Mouse (Mus musculus) embryonic facial prominence, embryonic 14.5 days (tissue): ENCODE measurements around the gene Ankrd13a. TPM values are rescaled to one million over a fixed set of nuclear protein-coding genes. Genes with fewer than 3 reads are reported as not detected.

ENCODE experiments used
- ATAC-seq: fragments of 200-750 bp; cut with Nextera tagmentation; 2 replicates; pipeline ENCODE4 v1.8.0; 2017; ENCODE audit warnings: low read depth, moderate number of reproducible peaks, moderate TSS enrichment
- DNase-seq: peaks from one replicate; pipeline ENCODE4 v3.0.0-alpha.2; 2015; ENCODE audit warnings: low spot score
- H3K27ac ChIP-seq: fragments of 300-500 bp; sonication (generic); replicated peaks from 2 replicates; pipeline ENCODE4 v1.5.1; 2014; ENCODE audit warnings: low read depth, mild to moderate bottlenecking, low read length, moderate library complexity
- H3K27me3 ChIP-seq: fragments of 300-500 bp; sonication (generic); replicated peaks from 2 replicates; pipeline ENCODE4 v1.6.1; 2014; ENCODE audit warnings: low read length; ENCODE audit not compliant: control insufficient read depth, insufficient read depth
- H3K36me3 ChIP-seq: fragments of 300-500 bp; sonication (generic); 2 replicates; pipeline ENCODE4 v1.6.1; 2014; ENCODE audit warnings: low read length, mixed read lengths; ENCODE audit not compliant: control insufficient read depth, insufficient read depth
- H3K4me1 ChIP-seq: fragments of 300-500 bp; sonication (generic); 2 replicates; pipeline ENCODE4 v1.6.1; 2014; ENCODE audit warnings: antibody characterized with exemption, low read length; ENCODE audit not compliant: control insufficient read depth, insufficient read depth
- H3K4me2 ChIP-seq: fragments of 300-500 bp; sonication (generic); 2 replicates; pipeline ENCODE4 v1.6.1; 2014; ENCODE audit warnings: low read depth, mild to moderate bottlenecking, low read length, moderate library complexity, mixed read lengths
- H3K4me3 ChIP-seq: fragments of 300-500 bp; sonication (generic); 2 replicates; pipeline ENCODE4 v1.5.1; 2014; ENCODE audit warnings: low read depth, mild to moderate bottlenecking, low read length
- H3K9ac ChIP-seq: fragments of 300-500 bp; sonication (generic); 2 replicates; pipeline ENCODE4 v1.6.1; 2014; ENCODE audit warnings: low read depth, mild to moderate bottlenecking, low read length, moderate library complexity, mixed read lengths
- H3K9me3 ChIP-seq: fragments of 300-500 bp; sonication (generic); 2 replicates; pipeline ENCODE4 v1.6.1; 2016; ENCODE audit warnings: low read length; ENCODE audit not compliant: control insufficient read depth
- WGBS: fragments of 180-500 bp; shearing (Covaris S2); extraction: QIAGEN DNeasy Blood & Tissue Kit; methylation state at CpG from one replicate; pipeline ENCODE4 v1.1.7; 2014; 5-methylcytosine and 5-hydroxymethylcytosine counted together
- polyA plus RNA-seq: library from polyadenylated mRNA; unstranded; fragments of >200 nt; fragmentation: Nextera tagmentation; extraction: Ambion mirVana; gene quantifications from 2 replicates; pipeline ENCODE4 v1.2.1, GENCODE M21; 2014

The Ankrd13a gene
- polyA plus RNA-seq, 1 experiment from 2014 or later = 61.4 TPM

DNA sequence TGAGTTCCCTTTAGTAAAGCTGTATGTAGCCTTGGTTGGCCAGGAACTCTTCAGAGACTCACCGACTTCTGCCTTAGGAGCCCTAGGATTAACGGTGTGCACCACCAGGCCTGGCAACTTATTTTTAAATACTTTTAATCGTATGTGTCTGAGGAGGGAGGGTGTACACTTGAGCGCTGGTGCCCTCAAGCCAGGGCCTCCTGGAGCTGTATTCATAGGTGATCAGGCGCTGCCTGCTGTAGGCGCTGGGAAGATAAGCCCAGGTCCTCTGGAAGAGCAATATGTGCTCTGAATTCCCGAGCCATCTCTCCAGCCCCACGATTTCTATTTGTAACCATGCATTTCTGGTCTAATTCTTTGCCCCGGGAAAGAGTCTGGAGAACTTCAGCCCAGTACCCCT lies 32.6 kb downstream of the Ankrd13a start:
- H3K27ac ChIP-seq = peak overlapping the region; percentile 58
- no peak overlapping the region for H3K9ac ChIP-seq
- H3K4me1 ChIP-seq = no peaks in the 10 kb centered on the region; the same call in 1 of the 2 replicates
- no peak overlapping the region for H3K4me3 ChIP-seq
- H3K36me3 ChIP-seq = peaks cover 62% of the 10 kb centered on the region
- ATAC-seq (peak; percentile 3; the same call in 1 of the 2 replicates), DNase-seq (no peak)
- 46% methylated on average over 9 of the region's 9 CpGs for WGBS
- no peaks in the 10 kb centered on the region for H3K9me3 ChIP-seq
- no peaks in the 10 kb centered on the region for H3K27me3 ChIP-seq
- H3K4me2 ChIP-seq = no peak overlapping the region

DNA sequence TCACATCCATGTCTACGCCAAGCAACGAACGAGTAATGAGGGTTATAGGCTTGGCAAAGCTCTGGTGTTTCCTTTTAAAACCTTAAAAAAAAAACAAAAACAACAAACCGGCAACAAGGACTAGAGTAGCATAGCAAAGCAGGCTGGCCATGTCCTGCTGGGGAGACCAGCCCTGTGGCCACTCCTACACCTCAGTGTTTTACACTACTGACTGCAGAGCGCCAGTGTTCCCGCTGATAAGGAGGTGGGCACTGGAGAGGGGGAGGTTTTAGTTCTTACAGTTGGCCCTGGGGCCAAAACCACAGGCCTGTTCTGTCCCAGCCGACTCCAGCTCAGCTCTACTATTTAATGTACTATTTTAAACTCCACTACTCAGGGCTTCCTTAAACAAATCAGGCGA lies 33.0 kb downstream of the Ankrd13a start:
- peak; percentile 48 for ATAC-seq
- no peaks in the 10 kb centered on the region for H3K27me3 ChIP-seq
- H3K9me3 ChIP-seq = no peaks in the 10 kb centered on the region
- peak; percentile 24 for DNase-seq
- WGBS = 23% methylated on average over 8 of the region's 8 CpGs
- H3K27ac ChIP-seq = peak overlapping the region; percentile 58
- H3K4me1 ChIP-seq = no peaks in the 10 kb centered on the region; the same call in 1 of the 2 replicates
- no peak overlapping the region for H3K9ac ChIP-seq
- peaks cover 58% of the 10 kb centered on the region for H3K36me3 ChIP-seq
- H3K4me2 ChIP-seq = 0 out of 2 replicates have a peak overlapping the region, but pooled peaks have one; percentile 10
- no peak overlapping the region for H3K4me3 ChIP-seq

DNA sequence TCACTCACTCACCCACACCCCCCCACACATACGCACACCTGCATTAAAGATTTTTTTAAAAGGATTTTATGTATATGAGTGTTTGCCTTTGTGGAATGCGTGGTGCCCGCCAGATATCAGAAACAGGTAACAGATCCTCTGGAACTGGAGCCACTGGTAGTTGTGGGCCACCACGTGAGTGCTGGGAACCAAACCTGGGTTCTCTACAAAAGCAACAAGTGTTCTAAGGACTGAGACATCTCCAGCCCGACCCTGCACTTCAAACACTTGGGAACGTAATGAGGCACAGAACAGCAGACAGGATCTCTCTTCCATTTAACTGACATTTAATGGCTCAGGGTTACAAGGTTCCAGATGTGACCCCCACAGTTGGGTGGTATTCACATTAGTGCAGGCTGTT lies 33.4 kb downstream of the Ankrd13a start:
- Histone ChIP-seq H3K4me3 (no peak overlapping the region), H3K9me3 (no peaks in the 10 kb centered on the region), H3K27ac (peak overlapping the region; percentile 58; the same call in 1 of the 2 replicates), H3K9ac (no peak overlapping the region), H3K36me3 (peaks cover 54% of the 10 kb centered on the region), H3K4me1 (peaks cover 4% of the 10 kb centered on the region; the same call in 1 of the 2 replicates), H3K27me3 (no peaks in the 10 kb centered on the region), H3K4me2 (no peak overlapping the region)
- DNase-seq = no peak
- WGBS = 52% methylated on average over 6 of the region's 6 CpGs
- no peak for ATAC-seq

DNA sequence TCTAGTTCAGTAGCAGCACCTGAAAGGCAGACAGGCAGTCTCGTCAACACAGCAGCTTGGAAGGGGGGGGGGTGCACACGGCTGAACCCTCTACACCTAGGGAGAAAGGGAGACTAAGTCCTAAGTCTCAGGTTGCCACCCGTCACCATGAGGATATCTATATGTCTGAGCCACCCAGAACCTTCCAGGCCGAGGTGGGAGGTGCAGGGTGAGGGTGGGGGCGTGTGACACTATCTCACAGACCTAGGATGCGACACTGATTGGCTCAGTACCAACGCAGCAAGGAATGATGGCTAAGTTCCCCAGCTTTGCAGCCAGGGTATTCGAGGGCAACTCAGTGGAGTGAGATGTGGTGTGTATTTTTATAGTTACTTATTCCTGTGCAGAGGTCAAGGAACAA lies 33.9 kb downstream of the Ankrd13a start:
- DNase-seq = no peak
- H3K9ac ChIP-seq = no peak overlapping the region
- 65% methylated on average over 8 of the region's 8 CpGs for WGBS

DNA sequence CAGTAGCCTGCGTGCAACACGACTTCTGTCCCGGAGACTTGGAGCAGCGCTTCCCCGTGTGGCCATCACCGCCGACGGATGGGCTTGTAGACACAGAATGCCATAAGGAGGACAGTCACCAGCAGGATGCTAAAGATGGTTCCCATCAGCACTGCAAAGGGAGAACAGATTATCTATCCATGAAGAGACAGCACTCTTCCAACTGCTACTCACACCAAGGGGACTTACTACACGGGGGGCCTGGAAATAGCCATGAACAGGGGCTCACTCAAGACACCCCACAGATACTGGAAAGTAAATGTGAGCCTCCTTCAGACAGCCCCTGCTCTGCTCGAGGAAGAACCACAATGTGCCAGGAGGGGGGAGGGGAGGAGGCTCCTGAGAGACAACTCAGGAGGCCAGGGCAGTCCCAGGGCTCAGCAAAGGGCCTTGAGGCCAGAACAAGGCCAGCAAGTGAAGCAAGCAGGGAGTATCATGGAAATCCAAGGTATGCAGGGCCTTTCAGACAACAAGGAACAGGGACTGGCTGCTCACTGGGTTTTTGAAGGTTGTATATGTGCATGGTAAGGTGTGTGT lies 34.8 kb downstream of the Ankrd13a start:
- peaks cover 4% of the 10 kb centered on the region; the same call in 1 of the 2 replicates for H3K4me1 ChIP-seq
- WGBS = 79% methylated on average over 10 of the region's 10 CpGs
- H3K36me3 ChIP-seq = peaks cover 40% of the 10 kb centered on the region
- no peak overlapping the region for H3K4me3 ChIP-seq
- no peaks in the 10 kb centered on the region for H3K27me3 ChIP-seq
- no peak for ATAC-seq
- H3K27ac ChIP-seq = no peak overlapping the region
- H3K9me3 ChIP-seq = no peaks in the 10 kb centered on the region
- no peak for DNase-seq
- H3K4me2 ChIP-seq = no peak overlapping the region
- H3K9ac ChIP-seq = no peak overlapping the region; the same call in 1 of the 2 replicates

More for the DNA sequence above, 33.9 kb downstream of the Ankrd13a start:
- H3K27me3 ChIP-seq = no peaks in the 10 kb centered on the region
- H3K36me3 ChIP-seq = peaks cover 49% of the 10 kb centered on the region
- no peak overlapping the region for H3K4me3 ChIP-seq
- no peak overlapping the region for H3K4me2 ChIP-seq
- ATAC-seq = no peak
- H3K27ac ChIP-seq = no peak overlapping the region
- peaks cover 4% of the 10 kb centered on the region; the same call in 1 of the 2 replicates for H3K4me1 ChIP-seq
- no peaks in the 10 kb centered on the region for H3K9me3 ChIP-seq

DNA sequence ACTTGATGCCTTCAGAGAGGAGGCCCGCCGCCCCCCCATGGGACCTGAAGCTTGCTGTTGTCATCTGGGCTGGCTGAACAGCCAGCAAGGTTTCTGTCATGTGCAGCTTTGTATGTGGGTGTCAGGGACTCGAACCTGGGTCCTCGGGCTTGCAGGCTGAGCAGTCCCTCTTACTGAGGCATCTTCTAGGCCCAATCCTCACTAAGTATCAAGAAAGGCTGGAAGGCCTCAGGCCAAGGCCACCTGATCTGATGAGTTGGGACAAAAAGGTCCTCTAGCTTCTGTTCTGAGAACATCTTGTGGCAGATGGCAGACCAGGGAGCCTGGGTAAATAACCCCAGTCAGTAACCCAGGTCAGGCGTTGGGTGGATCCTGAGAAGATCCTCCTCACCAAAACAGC lies 35.3 kb downstream of the Ankrd13a start:
- DNase-seq (no peak), ATAC-seq (no peak)
- Histone ChIP-seq H3K27me3 (no peaks in the 10 kb centered on the region), H3K4me2 (no peak overlapping the region), H3K36me3 (peaks cover 35% of the 10 kb centered on the region), H3K27ac (no peak overlapping the region), H3K4me1 (peaks cover 4% of the 10 kb centered on the region; the same call in 1 of the 2 replicates), H3K9ac (no peak overlapping the region), H3K4me3 (no peak overlapping the region), H3K9me3 (no peaks in the 10 kb centered on the region)
- WGBS = 96% methylated on average over 5 of the region's 5 CpGs

DNA sequence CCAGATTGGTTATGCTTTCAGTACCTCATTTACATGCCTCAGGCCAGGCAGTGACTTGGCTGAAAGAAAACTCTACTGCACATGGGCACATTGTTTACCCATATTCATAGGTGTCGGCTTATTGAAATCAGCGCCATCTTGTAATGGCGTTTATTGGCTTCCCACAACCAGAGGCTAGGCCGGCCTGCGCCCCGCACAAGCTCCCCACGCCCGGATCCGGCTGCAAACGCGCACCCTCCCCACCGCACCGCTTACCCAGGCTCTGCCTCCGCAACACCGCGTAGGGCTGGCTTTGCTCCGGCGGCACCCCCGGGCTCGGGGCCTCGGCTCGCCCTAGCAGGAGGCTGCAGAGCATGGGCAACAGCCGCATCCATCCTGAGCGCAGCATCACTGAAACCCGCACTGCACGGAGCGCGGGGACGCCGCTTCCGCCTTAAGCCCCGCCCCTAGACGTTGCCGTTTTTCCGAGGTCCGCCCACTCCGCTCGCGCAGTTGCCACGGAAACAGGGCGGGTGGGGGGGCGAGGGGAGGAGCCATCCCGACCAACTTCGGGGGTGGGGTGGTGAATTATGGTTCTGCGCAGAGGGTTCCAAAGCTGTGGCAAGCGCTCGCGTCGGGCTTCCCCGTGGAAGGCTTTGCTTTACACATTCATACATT lies 39.2 kb downstream of the Ankrd13a start:
- H3K4me2 ChIP-seq = peak overlapping the region; percentile 56
- peak; percentile 94 for DNase-seq
- peaks cover 12% of the 10 kb centered on the region for H3K36me3 ChIP-seq
- peaks cover 4% of the 10 kb centered on the region; the same call in 1 of the 2 replicates for H3K4me1 ChIP-seq
- WGBS = under 1% methylated on average over 42 of the region's 50 CpGs
- peak overlapping the region; percentile 88 for H3K9ac ChIP-seq
- 0 out of 2 replicates have a peak, but pooled peaks cover 6% of the 10 kb centered on the region for H3K9me3 ChIP-seq
- H3K4me3 ChIP-seq = peak overlapping the region; percentile 90
- peak overlapping the region; percentile 90 for H3K27ac ChIP-seq
- H3K27me3 ChIP-seq = no peaks in the 10 kb centered on the region
- peak; percentile 96 for ATAC-seq

DNA sequence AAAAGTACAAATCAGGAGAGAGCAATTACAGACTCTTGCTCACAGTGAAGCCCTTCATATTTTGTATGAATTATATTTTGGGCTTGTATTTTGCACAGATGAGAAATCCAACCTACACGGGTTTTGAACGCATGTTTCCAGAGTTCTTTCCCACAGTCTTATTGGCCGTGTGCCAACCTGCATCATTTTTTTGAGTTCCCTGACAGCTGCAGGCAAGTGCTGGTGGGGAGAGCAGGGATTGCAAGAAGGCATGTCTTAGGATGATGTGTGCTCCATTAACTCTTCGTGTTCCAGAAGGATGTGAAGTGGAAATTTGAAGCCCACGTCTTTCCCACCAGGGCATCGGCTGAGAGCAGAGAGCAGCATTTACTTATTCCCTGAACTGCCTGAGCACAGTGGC lies 42.1 kb downstream of the Ankrd13a start:
- Histone ChIP-seq H3K27ac (no peak overlapping the region), H3K4me3 (no peak overlapping the region), H3K36me3 (peaks cover 5% of the 10 kb centered on the region), H3K9ac (no peak overlapping the region), H3K4me2 (no peak overlapping the region), H3K9me3 (0 out of 2 replicates have a peak, but pooled peaks cover 8% of the 10 kb centered on the region), H3K27me3 (no peaks in the 10 kb centered on the region), H3K4me1 (peaks cover 4% of the 10 kb centered on the region; the same call in 1 of the 2 replicates)
- DNase-seq = peak; percentile 42
- 58% methylated on average over 6 of the region's 6 CpGs for WGBS
- no peak for ATAC-seq
